Comparison of ENCODE assay signal across 30 mouse cellular contexts in the genomic region with DNA sequence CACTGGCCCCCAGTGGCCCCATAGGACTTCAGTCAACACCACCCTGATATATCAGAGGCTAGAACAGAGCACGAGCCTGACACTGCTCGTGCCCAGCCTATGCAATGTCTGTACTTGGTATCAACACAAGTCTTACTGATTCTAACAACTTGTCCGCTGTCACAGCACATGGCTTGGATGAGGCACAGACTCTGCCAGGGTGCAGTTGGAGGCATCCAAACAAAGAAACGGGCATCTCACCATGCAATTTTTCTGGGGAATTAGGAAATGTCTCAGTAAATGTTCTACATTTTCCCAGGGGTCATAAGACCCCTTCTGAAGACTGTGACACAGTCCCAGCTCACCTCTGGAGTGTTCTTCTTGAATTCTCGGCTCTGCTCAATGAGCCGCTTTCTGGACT.
"Had no signal": no experiment of that assay in that cellular context is flagged by ENCODE, and none has a peak within 500 bp of the region (broad histone marks: within the 10 kb centered on the region; RNA-seq: fewer than 3 reads in every experiment).

No protein-coding gene starts in this region.

- DNase-seq: heart, postnatal 10 days; heart, postnatal 14 days; heart, postnatal 36 days; heart, postnatal 4 days; kidney, adult 11 months; kidney, adult 18-20 months; kidney, adult 2 months; kidney, adult 8-10 months; kidney, adult 9 months; kidney, postnatal 10 days; kidney, postnatal 14 days; kidney, postnatal 25 days; kidney, postnatal 36 days; kidney, postnatal 4 days; layer of hippocampus, adult 9-11 months; layer of hippocampus, postnatal 36 days had no signal

- H3K27me3 ChIP-seq: heart, embryonic 12.5 days; heart, embryonic 13.5 days; heart, embryonic 15.5 days; hindbrain, embryonic 12.5 days; hindbrain, embryonic 13.5 days; hindbrain, embryonic 15.5 days; intestine, embryonic 15.5 days; kidney, embryonic 15.5 days had no signal

- H3K27ac ChIP-seq: heart, embryonic 13.5 days; heart, embryonic 15.5 days; hindbrain, embryonic 10.5 days; hindbrain, embryonic 12.5 days; hindbrain, embryonic 13.5 days; hindbrain, embryonic 14.5 days; hindbrain, embryonic 15.5 days; hindbrain, postnatal 0 days; intestine, embryonic 15.5 days; kidney, embryonic 15.5 days; kidney, postnatal 0 days; layer of hippocampus, adult 2 months; left cerebral cortex, adult 2 months had no signal

- H3K4me3 ChIP-seq: heart, embryonic 12.5 days; heart, embryonic 13.5 days; heart, embryonic 15.5 days; hindbrain, embryonic 10.5 days; hindbrain, embryonic 12.5 days; hindbrain, embryonic 13.5 days; hindbrain, embryonic 15.5 days; intestine, embryonic 15.5 days; kidney, embryonic 15.5 days; layer of hippocampus, adult 2 months; left cerebral cortex, adult 2 months had no signal
